Mouse (Mus musculus): ENCODE data around the gene Prss27. TPM values are rescaled to one million over a fixed set of nuclear protein-coding genes. Genes with fewer than 3 reads are reported as not detected.

Prss27 gene
- not detected for total RNA-seq (2021)
- long read RNA-seq, experiment 1, partial matches to known transcripts = 0 of 1 reads
- long read RNA-seq, experiment 1, other reads (novel, unspliced or antisense) = 1 of 1 reads
- long read RNA-seq, experiment 2 = 0 reads

DNA sequence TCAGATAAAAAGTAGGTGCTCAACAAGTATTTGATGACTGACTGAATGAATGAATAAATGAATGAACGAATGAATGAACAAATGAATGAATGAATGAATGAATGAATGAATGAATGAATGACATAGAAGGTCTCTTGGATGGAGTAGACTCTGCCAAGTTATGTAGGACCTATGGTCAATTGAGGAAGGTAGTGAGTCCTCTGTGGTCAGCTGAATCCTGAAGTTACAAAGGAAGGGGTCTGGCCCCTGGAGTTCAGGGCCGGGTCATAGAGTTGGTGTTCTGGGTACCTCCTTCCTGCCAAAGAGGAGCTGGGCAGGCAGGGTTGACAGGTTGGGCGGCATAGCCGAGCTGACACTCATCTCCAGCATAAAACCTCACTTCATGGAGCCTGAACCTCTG, at the start of gene Prss27:
Prss27 (plus strand) TSS at position 301 of the 400 bp plus-strand sequence.
- DNase-seq = no peak
- intact Hi-C loops (cut with DNase I) = no loop called here

DNA sequence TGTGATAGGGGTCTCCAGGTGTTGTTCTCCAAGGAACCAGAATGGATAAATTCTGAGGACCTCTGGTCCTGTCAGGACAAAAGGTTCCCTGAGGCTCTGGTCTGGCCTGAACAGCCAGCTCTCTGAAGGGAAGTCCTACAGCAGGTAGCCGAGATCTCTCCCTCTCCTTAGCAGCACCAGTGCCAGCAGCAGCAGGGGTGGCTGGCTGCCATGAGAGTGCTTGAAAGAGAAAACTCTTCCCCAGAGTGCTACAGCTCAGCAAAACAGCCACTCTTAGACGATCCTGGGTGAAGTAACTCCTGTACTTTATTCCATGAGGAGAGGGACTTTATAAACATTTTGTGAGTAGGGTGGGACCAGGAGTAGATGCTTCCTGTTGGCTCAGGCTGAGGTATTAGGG, 48.1 kb upstream of the Prss27 start:
- intact Hi-C loops (cut with DNase I) = no loop called here
- DNase-seq = no peak

DNA sequence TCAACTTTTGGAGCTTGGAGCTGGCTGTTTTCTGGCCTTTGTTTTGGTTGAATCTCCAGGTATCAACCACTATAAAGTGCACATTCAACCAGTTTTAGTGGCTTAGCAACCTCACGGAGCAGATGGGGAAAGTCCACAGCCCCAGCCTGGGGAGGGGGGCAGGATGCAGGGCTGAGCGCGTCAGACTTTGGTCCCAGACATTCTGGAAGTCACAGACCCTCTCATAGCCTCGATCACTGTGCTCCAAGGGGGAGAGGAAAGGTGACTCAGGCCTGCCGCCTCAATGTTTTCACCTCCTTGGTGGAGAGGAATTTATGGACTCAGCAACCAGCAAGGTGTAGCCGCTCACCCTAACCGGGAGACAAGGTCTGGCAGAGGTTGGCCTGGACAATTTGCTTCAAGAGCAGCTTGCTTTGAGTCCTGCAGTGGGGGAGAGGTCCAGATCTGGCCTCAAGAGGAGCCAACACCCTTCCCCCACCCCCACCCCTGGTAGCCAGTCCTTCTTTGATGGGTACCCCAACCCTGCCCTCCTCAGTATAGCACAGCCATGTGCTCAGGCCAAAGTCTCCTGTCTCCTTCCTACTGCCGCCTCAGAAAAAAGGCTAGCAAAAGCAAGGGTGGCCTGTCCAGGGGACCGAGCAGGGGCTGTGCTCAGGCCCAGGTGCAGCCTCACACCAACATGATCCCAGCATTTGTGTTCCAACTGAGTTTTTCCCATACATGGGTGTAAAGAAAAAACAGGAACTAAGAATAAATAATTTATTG, 45.0 kb upstream of the Prss27 start:
- intact Hi-C loops (cut with DNase I) = no loop called here
- DNase-seq = no peak

DNA sequence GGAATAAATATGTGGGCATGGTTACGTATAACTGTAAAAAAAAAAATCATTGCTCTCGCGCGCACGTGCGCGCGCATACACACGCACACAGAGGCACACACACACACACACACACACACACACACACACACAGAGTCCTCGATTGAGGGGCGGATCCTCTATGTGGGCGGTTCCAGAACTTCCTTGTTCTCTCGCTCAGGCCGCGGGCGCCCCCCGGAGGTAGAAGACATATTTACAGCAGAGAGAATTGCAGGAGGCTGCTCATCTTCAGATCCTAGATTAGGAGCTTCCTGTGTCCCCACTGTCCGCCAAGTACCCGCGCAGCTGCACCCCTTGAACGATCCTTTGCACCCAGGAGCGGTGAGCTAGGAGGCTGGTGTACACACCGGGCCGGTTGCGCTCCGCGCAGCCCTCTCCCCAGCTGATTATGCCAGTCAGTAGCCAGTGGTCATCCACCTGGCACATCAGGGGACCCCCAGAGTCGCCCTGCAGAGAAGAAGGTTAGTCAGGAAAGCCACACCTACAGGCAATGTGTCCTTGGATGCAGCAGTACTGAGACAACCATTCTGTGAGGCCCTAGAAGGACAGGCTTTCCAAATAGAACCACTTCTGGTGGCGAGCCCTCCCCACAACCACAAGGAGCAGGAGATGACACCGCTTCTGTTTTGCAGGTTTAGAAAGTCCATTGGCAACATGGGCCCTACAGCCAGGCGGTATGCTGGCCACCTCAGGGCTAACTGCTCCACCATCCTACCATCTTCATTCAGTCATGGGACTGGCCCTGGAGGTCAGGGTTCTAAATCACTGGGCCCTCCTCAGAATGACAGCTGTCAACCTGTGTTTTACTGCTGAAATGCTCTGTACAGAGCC, 44.1 kb upstream of the Prss27 start:
- intact Hi-C loops (cut with DNase I) = loop anchor here (2.0 kb wide), 1 partner anchor 27 kb away; no protein-coding TSS in a partner anchor
- peak; percentile 88 for DNase-seq

DNA sequence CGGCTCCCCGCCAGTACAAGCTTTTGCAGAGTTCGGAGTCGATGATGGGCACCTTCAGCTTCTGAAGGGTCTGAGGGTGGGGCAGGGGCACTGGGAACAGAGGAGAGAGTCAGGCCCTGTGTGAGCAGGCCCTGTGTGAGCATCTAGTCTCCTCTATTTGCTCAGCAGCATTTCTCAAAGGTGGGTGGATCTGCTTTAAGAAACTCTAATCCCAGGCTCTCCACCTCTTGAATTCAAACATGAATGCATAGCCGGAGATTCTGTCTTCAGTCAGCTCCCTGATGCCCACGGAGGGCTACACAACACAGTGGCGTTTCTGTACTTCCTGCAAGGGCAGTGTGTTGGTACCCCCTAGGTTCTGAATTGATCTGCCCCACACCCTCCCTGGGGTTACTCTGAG, 43.3 kb upstream of the Prss27 start:
- no peak for DNase-seq
- intact Hi-C loops (cut with DNase I) = loop anchor here (2.0 kb wide), 1 partner anchor 28 kb away; no protein-coding TSS in a partner anchor

DNA sequence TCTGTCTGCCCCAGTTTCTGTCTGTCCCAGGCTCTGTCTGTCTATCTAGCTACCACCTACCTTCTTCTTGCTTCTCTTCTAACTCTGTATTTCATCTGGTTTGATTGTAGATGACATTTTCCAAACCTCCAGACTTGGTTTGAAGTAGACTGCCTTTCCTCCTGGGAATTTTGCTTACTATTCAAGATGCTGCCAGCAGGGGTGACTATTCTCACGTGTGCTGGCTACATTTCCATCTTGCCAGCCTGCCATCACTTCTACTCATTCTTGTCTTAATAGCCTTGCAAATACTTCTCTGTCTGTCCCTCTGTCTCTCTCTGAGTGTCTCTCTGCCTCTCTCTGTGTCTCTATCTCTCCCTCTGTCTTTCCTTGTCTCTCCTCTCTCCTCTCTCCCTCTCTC, 42.5 kb upstream of the Prss27 start:
- intact Hi-C loops (cut with DNase I) = loop anchor here (2.0 kb wide), 1 partner anchor 29 kb away; no protein-coding TSS in a partner anchor
- no peak for DNase-seq

DNA sequence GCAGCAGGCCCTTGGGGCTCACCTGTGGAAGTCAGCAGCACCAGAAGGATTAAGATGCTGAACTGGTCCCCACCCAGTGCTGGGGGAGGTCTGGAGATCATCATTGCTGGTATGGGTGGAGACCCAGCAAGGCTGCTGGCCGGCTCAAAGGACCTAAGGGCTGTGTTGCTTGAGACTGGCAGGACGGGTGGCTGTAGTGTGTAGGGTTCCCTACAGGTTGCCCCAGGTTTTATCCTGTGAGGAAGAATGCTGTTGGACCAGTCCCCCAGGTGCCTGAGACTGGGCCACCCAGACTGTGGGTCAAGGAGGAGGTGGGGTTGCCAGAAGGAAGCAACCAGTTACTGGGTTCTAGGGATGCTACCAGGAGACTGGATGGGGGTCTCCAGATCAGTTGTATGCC, 40.0 kb upstream of the Prss27 start, which contains the start of gene Prss22:
Prss22 (minus strand) TSS at position 200 of the 400 bp plus-strand sequence.
- no peak for DNase-seq
- intact Hi-C loops (cut with DNase I) = no loop called here

DNA sequence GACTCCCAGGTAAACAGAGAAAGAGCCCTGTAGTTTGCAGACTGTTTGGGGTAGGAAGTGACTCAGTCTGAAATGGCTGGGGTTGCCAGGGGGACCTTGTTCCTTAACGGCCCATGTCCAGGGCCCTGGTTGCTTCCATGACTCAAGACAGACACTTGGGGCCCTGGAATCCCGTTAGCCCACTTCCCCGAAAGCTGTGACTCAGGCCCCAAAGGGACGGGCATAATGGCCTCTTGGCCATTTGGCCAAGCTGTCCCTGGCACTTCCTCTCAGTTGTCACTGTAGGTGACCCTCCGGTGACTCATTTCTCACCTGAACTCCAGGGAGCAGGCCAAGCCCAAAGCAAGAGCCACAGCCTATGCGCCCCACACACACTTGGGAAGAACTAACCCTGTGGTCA, 39.6 kb upstream of the Prss27 start:
- DNase-seq = no peak
- intact Hi-C loops (cut with DNase I) = no loop called here

DNA sequence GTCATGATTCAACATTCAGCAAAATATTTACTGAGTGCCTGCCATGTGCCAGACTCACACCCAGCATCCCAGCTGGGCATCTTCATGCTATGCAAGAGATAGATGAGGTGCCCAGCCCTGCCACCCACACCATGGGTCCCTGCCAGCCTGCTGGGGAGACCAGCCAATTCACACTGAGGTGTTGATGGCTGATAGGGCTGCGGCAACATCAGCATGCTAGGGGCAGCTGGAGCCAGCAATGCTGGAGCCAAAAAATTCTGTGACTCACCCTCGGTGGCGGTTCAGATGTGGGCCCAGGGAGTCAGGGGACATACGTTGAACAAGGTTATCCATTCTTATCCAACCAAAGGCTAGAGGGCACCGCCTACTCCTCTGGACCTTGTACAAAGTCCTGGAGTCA, 37.5 kb upstream of the Prss27 start:
- intact Hi-C loops (cut with DNase I) = no loop called here
- DNase-seq = no peak

DNA sequence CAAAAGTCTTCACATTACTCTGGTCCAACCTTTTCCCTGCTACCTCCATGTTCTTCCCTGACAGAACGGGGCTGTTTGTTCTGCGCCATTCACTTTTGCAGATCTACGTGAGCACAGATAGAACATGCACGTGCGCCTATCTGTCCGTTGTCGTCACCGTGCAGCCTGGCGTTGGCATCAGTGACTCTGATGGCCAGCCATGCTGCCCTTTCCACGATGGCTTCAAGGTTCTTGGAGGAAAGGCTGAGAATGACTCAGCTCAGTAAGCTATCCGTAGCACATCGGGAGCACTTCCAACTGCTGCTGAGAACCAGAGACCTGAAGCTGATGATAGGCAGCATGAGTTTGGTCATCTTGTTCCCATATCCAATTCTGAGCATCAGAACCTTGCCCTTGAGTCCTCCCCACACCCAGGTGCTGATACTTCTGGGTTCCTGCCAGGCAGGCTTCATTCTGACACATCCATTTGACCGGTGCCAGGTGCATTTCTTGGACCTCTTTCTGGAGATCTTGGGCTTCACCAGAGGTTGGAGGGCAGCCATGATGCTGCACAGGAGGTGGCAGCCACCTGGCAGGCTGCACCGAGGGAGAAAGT, 33.8 kb upstream of the Prss27 start:
- intact Hi-C loops (cut with DNase I) = no loop called here
- DNase-seq = no peak

DNA sequence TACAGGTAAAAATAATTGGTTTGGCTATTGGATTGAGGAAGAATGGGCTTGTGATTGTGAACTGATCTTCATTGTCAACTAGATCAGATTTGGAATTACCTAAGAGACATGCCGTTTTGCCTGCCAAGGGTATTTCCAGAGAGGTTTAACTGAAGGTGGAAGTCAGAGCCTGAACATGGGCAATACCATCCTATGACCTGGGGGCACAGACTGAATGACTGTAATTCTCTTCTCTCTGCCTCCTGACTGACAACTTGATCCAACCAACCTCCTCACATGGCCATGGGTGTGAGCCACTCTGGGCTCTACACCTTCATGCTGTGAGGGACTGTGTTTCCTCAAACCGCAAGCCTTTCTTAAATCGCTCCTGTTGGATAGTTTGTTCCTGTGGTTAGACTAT, 32.9 kb upstream of the Prss27 start:
- intact Hi-C loops (cut with DNase I) = no loop called here
- no peak for DNase-seq

DNA sequence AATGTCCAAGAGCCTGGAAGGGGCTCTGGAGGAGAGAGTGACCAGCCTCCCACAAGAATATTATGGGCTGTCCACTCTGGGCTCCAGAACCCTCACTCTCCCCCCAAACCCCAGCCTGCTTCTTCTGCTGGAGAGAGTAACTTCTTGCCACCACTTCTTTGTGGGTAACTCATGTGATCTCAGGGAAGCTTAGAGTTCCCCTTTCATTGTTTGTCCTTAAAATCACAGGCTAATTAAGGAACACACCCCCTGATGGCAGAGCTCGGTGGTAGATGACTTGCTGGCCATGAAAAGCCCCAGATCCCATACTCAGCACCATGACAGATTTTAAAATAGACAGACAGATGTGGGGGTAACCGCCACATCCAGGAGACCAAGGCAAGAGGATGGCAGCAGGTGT, 31.0 kb upstream of the Prss27 start:
- no peak for DNase-seq
- intact Hi-C loops (cut with DNase I) = no loop called here

DNA sequence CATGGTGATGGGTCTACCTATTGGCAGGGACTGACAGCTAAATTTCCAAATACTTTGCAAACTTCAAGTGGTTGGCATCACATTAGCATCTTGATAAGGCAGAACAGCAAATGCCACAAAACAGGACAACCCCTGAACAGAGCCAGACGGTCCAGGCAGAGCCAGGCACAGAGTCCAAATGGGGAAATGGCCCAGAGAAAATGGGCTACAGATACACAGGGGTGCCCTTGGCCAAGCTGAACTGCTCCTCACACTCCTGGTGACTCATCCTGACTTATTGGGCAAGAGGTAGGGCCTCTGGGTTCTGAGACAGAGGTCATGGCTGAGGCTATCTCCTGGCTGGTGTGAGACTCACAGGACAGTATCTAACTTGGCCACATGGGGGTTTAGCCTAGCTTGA, 30.6 kb upstream of the Prss27 start:
- DNase-seq = no peak
- intact Hi-C loops (cut with DNase I) = no loop called here

DNA sequence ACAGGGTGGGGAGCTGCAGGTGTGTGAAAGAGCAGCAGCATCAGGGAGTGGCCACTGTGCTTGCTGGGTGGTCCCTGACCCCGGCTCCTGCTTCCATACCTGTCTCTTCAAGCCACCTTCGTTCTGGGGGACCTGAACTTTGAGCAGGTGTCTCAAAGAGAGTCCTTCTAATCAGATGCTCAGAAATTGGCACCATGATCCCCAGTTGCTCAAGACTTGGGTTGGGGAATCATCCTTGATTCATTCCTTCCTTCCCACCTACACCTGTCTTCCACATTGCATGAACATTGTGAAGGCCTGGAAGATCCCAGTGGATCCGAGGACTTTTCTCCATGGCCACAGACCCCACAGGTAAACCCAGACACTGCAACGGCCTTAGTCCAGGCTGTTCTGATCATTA, 29.8 kb upstream of the Prss27 start:
- intact Hi-C loops (cut with DNase I) = no loop called here
- no peak for DNase-seq

DNA sequence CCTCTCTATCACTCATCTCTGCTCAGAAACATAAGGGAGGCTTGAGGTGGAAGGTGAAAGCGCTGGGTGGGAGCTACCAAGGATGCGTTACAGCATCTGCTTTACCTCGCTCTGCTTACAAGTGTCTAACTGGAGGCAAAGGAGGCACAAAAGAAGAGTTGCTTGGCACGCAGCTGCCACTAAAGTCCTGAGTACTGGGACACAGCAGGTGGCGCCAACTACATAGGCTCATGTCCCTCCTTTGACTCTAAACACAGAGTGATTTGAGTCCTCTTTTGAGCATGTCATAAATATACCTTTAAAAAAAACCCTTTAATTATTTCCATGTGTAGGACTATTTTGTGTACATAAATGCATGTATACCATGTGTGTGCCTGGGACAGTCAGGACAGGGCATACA, 28.3 kb upstream of the Prss27 start:
- intact Hi-C loops (cut with DNase I) = no loop called here
- DNase-seq = no peak

DNA sequence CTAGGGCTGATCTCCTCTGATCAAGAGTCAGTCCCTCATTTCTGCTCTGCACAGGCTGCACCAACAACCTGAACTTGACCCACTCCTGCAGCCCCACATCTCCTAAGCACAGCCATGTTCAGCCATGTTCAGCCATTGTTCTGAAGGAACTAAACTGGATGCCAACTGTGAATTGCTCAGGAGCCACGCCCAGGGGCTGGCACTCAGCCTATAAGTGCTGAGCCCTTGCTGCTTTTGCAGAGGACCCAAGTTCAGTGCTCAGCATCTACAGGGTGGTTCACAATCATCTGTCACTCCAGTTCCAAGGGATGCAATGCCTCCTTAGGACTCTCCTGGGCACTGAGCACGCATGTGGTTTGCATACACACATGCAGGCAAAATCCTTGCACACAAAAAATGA, 25.0 kb upstream of the Prss27 start:
- no peak for DNase-seq
- intact Hi-C loops (cut with DNase I) = no loop called here

DNA sequence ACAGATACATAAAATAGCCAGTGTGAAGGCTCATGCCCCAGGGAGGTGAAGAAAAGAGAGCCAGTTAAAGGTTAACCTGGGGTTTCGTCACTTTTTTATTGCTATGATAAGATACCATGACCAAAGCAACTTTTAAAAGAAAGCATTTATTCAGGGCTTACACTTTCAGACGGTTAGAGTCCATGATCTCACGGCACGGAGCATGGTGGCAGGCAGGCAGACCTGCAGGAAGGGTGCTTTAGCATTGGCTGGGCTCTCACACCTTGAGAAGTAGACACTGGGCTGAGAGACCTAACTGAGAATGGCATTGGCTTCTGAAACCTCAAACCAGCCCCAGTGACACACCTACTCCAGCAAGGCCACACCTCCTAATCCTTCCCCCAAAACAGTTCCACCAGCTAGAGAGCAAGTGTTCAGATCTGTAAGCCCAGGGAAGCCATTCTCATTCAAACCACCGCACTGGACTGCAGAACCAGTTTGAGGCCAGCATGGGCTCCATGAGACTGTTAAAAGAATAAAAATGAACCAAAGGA, 23.4 kb upstream of the Prss27 start:
- intact Hi-C loops (cut with DNase I) = no loop called here
- DNase-seq = no peak

DNA sequence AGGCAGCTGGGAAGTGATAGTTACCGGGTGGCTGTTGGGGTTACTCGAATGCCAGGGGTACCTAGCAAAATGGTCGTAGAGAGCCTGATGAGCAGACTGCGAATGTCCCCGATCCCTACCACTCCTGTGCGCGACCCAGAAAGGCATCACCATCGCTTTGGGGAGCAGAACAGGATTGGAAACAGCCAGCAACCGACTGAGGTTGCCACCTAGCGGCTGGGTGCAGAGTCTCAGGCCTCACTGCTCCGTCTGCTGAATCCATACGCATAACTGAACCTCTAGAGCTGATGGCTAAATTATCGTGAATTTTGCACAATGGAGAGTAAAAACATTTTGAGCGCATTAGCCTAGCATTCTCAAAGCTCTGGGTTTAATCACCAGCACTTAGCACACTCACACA, 22.2 kb upstream of the Prss27 start:
- intact Hi-C loops (cut with DNase I) = no loop called here
- DNase-seq = no peak

DNA sequence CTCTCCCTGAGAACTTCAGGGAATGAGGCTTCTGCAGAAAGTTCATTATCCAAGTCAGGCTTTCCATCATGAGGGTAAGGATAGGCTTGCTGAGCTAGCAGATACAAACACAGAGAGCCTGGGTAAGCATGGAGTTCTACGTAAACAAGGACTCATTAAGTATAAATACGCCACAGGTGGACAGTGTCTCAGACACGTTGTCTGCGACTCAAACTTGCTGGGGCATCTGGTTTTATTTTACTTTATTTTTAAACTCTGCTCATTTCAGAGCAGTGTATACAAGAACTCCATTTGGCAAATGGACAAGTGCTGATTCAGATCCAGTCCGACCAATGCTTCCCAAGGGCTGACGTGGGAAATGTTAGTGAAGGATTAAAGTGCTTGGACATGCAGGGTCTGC, 17.2 kb upstream of the Prss27 start:
- DNase-seq = no peak
- intact Hi-C loops (cut with DNase I) = no loop called here

DNA sequence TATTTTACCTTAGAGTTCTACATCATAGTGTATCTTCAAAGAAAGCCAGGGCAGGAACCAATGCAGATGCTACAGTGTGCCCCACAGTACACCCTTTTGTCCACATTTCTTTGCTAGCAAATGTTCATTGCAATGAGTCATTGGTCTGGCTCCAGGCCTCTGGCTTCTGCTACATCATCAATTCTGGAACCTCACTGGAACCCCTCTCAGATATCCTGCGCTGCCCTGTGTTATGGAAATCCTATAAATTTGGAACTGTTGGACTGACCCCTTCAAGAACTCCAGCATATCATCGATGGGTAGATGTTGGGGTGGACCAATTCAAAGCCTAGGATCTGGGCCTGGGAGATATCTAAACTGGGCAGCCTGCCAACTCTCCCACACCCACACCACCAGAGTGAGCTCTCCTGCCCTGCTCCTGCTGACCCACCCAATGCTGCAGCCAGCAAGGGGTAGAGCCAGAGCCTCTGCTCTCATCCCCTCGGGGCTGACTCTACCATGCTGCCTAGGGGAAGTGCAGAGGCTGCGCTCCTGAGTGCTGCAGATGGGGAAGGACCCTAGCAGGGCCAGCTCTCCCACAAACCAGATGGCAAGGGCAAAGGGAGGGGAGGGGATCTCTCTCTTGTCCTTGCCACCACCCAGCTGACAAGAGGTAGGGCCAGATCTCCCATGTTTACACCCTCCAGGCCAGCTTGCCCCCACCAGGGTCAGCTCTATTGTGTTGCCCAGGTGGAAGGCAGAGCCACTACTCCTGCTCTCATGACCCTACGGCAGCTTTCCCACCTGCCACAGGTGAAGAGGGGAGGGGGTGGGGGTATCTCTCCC, 16.4 kb upstream of the Prss27 start:
- no peak for DNase-seq
- intact Hi-C loops (cut with DNase I) = no loop called here
